Mouse (Mus musculus) limb, embryonic 13.5 days (tissue): ENCODE measurements around the gene Dusp10. TPM values are rescaled to one million over a fixed set of nuclear protein-coding genes. Genes with fewer than 3 reads are reported as not detected.

Experiments
- ATAC-seq: fragments of 200-750 bp; cut with Nextera tagmentation; 2 replicates; pipeline ENCODE4 v1.8.0; 2017; ENCODE audit warnings: low read depth, moderate number of reproducible peaks, moderate TSS enrichment; ENCODE audit not compliant: low FRiP score
- H3K27ac ChIP-seq: fragments of 300-500 bp; sonication (generic); 2 replicates; pipeline ENCODE4 v1.5.1; 2015; ENCODE audit warnings: inconsistent platforms, mild to moderate bottlenecking, moderate library complexity
- H3K27me3 ChIP-seq: fragments of 300-500 bp; sonication (generic); 2 replicates; pipeline ENCODE4 v1.6.1; 2015; ENCODE audit warnings: mild to moderate bottlenecking, inconsistent platforms
- H3K36me3 ChIP-seq: fragments of 300-500 bp; sonication (generic); 2 replicates; pipeline ENCODE4 v1.6.1; 2015; ENCODE audit warnings: inconsistent platforms, mild to moderate bottlenecking, moderate library complexity
- H3K4me1 ChIP-seq: fragments of 300-500 bp; sonication (generic); 2 replicates; pipeline ENCODE4 v1.6.1; 2015; ENCODE audit warnings: inconsistent platforms
- H3K4me2 ChIP-seq: fragments of 300-500 bp; sonication (generic); replicated peaks from 2 replicates; pipeline ENCODE4 v1.6.1; 2015; ENCODE audit warnings: inconsistent platforms, mild to moderate bottlenecking, moderate library complexity
- H3K4me3 ChIP-seq: fragments of 300-500 bp; sonication (generic); 2 replicates; pipeline ENCODE4 v1.5.1; 2015; ENCODE audit warnings: moderate library complexity, mild to moderate bottlenecking, inconsistent platforms
- H3K9ac ChIP-seq: fragments of 300-500 bp; sonication (generic); 2 replicates; pipeline ENCODE4 v1.6.1; 2015; ENCODE audit warnings: mild to moderate bottlenecking, inconsistent platforms
- H3K9me3 ChIP-seq: fragments of 300-500 bp; sonication (generic); 2 replicates; pipeline ENCODE4 v1.6.1; 2016; ENCODE audit warnings: inconsistent platforms
- WGBS: fragments of 180-500 bp; shearing (Covaris S2); methylation state at CpG from one replicate; pipeline ENCODE4 v1.1.7; 2015; 5-methylcytosine and 5-hydroxymethylcytosine counted together
- polyA plus RNA-seq: library from polyadenylated mRNA; unstranded; fragments of >200 nt; fragmentation: Nextera tagmentation; extraction: Ambion mirVana; gene quantifications from 2 replicates; pipeline ENCODE4 v1.2.1, GENCODE M21; 2015

The Dusp10 gene
- polyA plus RNA-seq, 1 experiment from 2014 or later, result 13.4 TPM

DNA sequence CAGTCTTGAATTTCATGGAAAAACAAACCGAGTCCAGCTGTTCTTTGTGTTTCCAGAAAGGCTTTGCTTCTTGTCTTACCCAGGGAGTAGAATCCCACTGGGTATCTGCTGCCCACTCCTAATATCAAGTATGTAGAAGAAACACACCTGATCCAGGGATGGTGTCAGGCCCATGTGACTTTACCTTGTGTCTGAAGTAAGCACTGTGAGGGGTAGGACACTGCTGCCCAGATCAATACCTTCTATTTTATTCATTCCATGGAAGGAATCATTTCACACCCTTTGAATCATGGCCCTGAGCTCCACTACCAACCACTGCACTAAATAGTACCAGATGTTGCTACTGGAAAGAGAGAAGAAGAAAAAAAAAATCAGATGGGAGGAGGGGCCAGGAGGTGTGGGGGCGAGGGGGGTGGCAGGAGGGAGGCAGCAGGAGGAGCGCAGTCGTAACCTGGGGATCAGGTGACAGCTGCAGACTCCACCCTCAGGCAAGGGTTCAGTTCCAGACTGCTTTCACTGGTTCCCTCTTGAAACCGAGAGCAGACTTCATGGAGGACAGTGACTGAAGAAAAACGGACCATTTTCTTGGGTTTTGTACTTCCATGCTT is 33.1 kb downstream of the Dusp10 start:
- no peak overlapping the region for H3K9ac ChIP-seq
- WGBS, result 9% methylated on average over 6 of the region's 6 CpGs
- H3K27me3 ChIP-seq, result no peaks in the 10 kb centered on the region
- no peaks in the 10 kb centered on the region for H3K9me3 ChIP-seq
- ATAC-seq, result peak; percentile 67; the same call in 1 of the 2 replicates
- no peak overlapping the region for H3K4me3 ChIP-seq
- H3K36me3 ChIP-seq, result no peaks in the 10 kb centered on the region
- no peak overlapping the region; the same call in 1 of the 2 replicates for H3K27ac ChIP-seq
- 0 out of 2 replicates have a peak overlapping the region, but pooled peaks have one; percentile 9 for H3K4me2 ChIP-seq
- peaks cover 36% of the 10 kb centered on the region for H3K4me1 ChIP-seq

DNA sequence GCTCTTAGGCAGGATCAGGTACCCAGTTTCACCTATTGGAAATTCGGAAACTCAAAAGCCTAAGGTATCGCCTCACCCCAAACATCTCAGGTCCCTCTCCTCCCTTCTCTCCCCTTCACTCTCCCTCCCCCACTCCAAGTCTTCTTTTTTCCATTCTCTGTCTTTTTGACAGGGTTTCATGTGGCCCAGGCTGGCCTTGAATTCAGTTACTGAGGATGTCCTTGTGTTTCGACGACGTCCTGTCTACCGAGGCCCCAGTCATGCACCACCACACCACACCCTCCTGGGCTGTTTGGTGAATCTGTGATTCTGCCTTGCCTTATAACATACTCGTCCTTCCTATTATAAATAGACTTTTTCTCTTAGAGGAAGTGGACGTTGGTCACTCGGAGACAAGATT is 34.7 kb downstream of the Dusp10 start:
- Histone ChIP-seq H3K9me3 (no peaks in the 10 kb centered on the region), H3K4me2 (no peak overlapping the region), H3K27ac (no peak overlapping the region), H3K9ac (no peak overlapping the region), H3K4me3 (no peak overlapping the region), H3K27me3 (no peaks in the 10 kb centered on the region), H3K36me3 (no peaks in the 10 kb centered on the region), H3K4me1 (peaks cover 29% of the 10 kb centered on the region)
- no peak for ATAC-seq
- WGBS, result 88% methylated on average over 9 of the region's 9 CpGs

DNA sequence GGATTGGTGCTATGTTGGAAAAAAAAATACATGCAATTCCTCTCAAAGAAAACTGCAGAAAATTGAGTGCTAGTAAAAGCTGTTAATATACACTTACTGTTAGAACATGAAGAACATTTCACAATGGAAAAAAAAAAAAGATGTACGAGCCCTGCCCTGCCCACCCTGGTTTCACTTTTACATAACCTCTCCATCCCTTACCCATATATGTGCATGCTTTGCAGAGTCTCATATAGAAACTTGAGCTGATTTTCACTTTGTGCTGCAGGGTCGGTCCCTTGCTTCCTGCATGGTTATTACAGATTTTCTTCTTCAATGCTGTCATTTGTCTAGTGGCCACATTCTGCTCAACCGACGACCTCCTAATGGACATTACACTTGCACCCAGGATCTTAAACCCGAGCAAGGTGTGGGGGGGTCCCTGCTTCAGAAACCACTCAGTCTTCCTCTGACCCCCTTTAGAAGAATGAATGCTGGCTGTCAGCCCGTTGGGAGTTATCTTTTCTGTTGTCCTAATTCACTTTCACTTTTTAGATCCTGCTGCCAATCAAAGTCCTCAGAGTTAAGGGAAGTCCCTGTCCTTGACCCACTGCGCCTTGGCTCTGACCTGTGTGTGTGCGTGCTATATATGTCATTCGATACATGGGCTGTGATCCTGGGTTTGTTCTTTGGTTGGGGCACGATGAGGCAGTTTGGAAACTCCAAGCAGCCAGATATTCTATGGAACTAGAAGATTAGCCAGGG is 35.7 kb downstream of the Dusp10 start:
- Histone ChIP-seq H3K9me3 (no peaks in the 10 kb centered on the region), H3K36me3 (no peaks in the 10 kb centered on the region), H3K4me1 (peaks cover 28% of the 10 kb centered on the region), H3K9ac (no peak overlapping the region), H3K27ac (no peak overlapping the region), H3K4me2 (no peak overlapping the region), H3K4me3 (no peak overlapping the region), H3K27me3 (no peaks in the 10 kb centered on the region)
- 65% methylated on average over 10 of the region's 10 CpGs for WGBS
- ATAC-seq, result no peak

DNA sequence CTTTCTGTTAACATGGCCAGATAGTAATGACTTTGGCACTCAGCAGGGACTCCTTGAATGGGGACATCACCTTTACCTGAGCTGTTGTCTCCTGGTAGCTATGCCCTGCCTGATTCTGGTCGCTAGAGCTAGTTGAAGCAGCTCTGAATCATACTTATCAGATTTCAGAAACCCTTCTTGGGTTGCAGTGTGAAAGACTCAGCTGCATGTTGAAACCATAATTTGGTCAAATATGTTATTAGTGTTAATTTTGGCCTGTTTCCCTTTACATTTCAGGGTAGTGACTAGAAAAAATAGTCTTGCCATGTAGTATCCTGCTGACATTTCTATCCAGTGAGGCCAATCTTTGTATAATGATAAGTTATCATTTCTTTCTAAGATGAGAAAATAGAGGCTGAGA is 38.2 kb downstream of the Dusp10 start:
- no peak for ATAC-seq
- no peak overlapping the region for H3K4me2 ChIP-seq
- no peaks in the 10 kb centered on the region for H3K36me3 ChIP-seq
- no peaks in the 10 kb centered on the region for H3K27me3 ChIP-seq
- H3K27ac ChIP-seq, result no peak overlapping the region
- WGBS, result 53% methylated on average over 1 of the region's 1 CpGs
- no peak overlapping the region for H3K4me3 ChIP-seq
- no peaks in the 10 kb centered on the region for H3K9me3 ChIP-seq
- peaks cover 18% of the 10 kb centered on the region for H3K4me1 ChIP-seq
- no peak overlapping the region for H3K9ac ChIP-seq

DNA sequence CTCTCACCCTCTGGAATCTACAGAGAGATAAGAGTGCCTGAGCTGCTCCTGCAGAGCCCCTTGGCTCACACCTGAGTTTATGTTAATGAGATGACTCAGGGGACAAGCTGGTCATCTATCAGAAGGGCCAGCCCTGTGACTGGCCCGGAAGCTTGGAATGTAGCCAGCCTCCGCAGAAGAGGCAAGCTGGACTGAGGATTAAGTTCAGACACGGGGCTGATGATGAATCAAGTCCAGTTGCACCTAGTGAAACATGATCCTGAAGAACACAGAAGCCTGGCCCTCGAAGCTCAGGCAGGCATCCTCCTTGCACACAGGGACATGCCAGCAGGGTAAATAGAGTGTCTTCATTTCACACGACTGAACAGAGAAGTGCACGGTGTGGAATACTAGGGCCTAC is 38.7 kb downstream of the Dusp10 start:
- ATAC-seq, result no peak
- H3K36me3 ChIP-seq, result no peaks in the 10 kb centered on the region
- WGBS, result 15% methylated on average over 6 of the region's 6 CpGs
- H3K4me2 ChIP-seq, result no peak overlapping the region
- peaks cover 13% of the 10 kb centered on the region for H3K4me1 ChIP-seq
- H3K27ac ChIP-seq, result no peak overlapping the region
- no peak overlapping the region for H3K4me3 ChIP-seq
- H3K9me3 ChIP-seq, result no peaks in the 10 kb centered on the region
- H3K27me3 ChIP-seq, result no peaks in the 10 kb centered on the region
- H3K9ac ChIP-seq, result no peak overlapping the region

DNA sequence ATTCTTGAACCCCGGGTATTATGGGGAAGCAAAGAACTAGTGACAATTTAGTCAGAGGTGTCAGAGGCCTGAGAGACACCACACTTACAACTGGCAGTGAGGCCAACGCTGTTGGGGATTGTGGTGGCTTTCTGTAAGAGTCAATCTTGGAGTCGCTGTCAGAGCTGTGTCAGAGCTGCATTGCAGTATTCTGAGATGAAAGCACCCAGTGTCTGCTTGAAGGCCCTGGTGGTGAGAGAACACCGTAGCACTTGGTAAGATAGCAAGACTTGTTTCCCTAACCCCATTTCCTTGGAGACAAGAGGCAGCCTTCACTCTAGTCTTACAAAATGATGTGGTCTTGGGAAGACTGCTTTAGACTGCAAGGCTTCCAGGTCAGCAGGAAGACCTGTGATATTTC is 39.2 kb downstream of the Dusp10 start:
- Histone ChIP-seq H3K4me1 (peaks cover 12% of the 10 kb centered on the region), H3K27ac (no peak overlapping the region), H3K36me3 (no peaks in the 10 kb centered on the region), H3K27me3 (no peaks in the 10 kb centered on the region), H3K9me3 (no peaks in the 10 kb centered on the region), H3K9ac (no peak overlapping the region), H3K4me3 (no peak overlapping the region), H3K4me2 (no peak overlapping the region)
- WGBS, result 64% methylated on average over 4 of the region's 4 CpGs
- no peak for ATAC-seq

DNA sequence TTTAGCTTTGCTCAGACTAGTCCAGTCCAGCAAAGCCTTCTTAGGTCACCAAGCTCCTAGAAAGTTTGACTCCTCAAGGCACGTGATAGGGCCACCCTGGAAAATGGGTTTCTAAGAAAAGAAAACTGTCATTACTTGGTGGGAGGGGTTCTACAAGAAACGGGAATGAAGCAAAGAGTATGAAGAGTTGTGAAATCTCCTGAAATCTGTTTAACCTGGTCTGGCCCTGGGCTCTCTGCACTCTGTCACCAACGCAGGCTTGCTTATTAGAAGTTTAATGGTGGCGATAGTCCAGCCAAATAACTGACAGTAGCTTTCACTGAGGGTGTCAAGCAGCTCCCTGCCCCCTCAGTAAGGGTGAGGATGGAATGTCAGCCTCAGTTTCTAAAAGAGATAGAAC is 40.0 kb downstream of the Dusp10 start:
- peaks cover 12% of the 10 kb centered on the region for H3K4me1 ChIP-seq
- ATAC-seq, result no peak
- no peaks in the 10 kb centered on the region for H3K9me3 ChIP-seq
- no peak overlapping the region for H3K9ac ChIP-seq
- H3K4me2 ChIP-seq, result no peak overlapping the region
- WGBS, result 73% methylated on average over 4 of the region's 4 CpGs
- H3K36me3 ChIP-seq, result no peaks in the 10 kb centered on the region
- no peak overlapping the region for H3K27ac ChIP-seq
- no peak overlapping the region for H3K4me3 ChIP-seq
- no peaks in the 10 kb centered on the region for H3K27me3 ChIP-seq

DNA sequence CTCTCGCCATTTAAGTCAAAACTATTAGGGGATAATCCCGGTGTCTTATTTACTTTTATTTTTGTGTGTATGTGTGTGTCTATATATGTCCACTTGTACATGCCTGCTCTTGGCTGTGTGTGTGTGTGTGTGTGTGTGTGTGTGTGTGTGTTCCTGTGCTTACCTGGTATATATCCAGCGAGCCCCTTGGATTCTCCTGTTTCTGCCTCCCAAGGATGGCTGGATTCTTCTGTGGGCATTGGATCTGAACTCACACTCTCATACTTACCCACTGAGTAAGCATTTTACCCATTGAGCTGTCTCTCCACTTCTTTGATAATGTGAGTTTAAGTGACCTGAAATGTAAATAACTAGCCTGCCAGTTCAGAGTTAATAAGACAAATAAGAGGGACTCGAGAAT is 40.6 kb downstream of the Dusp10 start:
- H3K4me1 ChIP-seq, result peaks cover 12% of the 10 kb centered on the region
- no peak overlapping the region for H3K4me2 ChIP-seq
- no peak for ATAC-seq
- H3K4me3 ChIP-seq, result no peak overlapping the region
- H3K9ac ChIP-seq, result no peak overlapping the region
- no peaks in the 10 kb centered on the region for H3K36me3 ChIP-seq
- H3K27me3 ChIP-seq, result no peaks in the 10 kb centered on the region
- H3K27ac ChIP-seq, result no peak overlapping the region
- no peaks in the 10 kb centered on the region for H3K9me3 ChIP-seq
- WGBS, result 82% methylated on average over 4 of the region's 4 CpGs

DNA sequence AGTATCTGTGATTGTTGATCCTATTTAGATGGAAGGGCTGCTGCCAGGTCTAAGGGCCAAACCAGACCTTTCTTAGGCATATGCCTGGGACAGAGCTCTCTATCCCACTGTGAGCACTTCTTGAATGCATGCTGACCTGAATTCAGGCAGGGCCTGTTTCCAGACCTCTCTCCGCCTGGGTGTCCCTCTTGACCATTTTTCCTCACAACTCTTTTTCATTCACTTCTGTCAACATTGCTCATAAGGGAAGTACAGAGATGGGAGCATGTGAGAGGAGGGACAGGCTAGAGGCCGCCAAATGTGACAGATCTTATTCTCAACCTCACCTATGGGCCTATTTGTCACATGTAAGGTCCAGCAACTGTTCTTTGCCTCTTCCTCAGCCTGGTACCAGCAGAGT is 41.1 kb downstream of the Dusp10 start:
- no peak for ATAC-seq
- WGBS, result 89% methylated on average over 2 of the region's 2 CpGs

DNA sequence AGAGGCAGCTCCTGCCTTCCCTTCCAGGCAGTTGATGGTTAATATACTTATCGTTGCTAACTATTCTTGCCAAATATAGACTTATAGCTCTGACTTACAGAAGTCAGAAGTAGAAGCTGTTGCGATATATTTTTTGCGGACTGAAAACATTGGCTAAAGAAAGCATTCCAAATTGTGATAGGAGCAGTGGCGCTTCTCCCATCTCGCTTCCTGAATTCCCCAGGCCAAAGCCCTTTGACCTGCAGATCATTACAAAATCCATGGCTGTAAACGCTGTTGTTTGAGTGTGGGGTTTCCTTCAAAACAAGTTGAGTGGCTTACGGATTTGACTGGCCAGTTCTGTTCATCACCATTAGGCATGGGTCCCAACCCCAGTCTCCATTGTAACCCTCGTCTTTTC is 45.1 kb downstream of the Dusp10 start:
- H3K4me3 ChIP-seq, result no peak overlapping the region
- WGBS, result 80% methylated on average over 8 of the region's 8 CpGs
- no peak for ATAC-seq
- H3K9ac ChIP-seq, result no peak overlapping the region
- H3K27me3 ChIP-seq, result no peaks in the 10 kb centered on the region
- H3K9me3 ChIP-seq, result no peaks in the 10 kb centered on the region
- H3K27ac ChIP-seq, result no peak overlapping the region
- H3K4me2 ChIP-seq, result no peak overlapping the region
- H3K4me1 ChIP-seq, result no peaks in the 10 kb centered on the region
- no peaks in the 10 kb centered on the region for H3K36me3 ChIP-seq

More for the DNA sequence above, 41.1 kb downstream of the Dusp10 start:
- no peaks in the 10 kb centered on the region for H3K9me3 ChIP-seq
- no peaks in the 10 kb centered on the region for H3K36me3 ChIP-seq
- H3K27me3 ChIP-seq, result no peaks in the 10 kb centered on the region
- H3K27ac ChIP-seq, result no peak overlapping the region
- H3K4me1 ChIP-seq, result peaks cover 12% of the 10 kb centered on the region
- no peak overlapping the region for H3K4me2 ChIP-seq
- no peak overlapping the region for H3K9ac ChIP-seq
- no peak overlapping the region for H3K4me3 ChIP-seq

DNA sequence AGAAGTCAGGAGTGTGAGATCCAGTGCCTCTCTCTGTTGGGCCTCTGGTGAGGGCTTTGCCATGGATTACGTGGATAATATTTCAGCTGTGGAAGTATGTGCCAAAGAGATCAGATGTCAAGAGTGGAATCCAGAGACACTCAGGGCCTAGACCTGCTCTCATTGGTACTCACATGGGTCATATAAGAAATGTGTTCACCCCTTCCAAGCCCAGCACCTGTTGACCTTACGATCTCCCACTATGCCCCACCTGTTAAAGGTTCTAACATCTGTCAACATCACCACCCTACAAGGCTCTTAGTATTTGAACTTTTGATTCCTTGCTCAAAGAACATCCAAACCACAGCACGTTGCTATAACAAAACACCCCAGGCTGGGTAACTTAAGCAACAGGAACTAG is 46.7 kb downstream of the Dusp10 start:
- ATAC-seq, result peak; percentile 40; the same call in 1 of the 2 replicates

DNA sequence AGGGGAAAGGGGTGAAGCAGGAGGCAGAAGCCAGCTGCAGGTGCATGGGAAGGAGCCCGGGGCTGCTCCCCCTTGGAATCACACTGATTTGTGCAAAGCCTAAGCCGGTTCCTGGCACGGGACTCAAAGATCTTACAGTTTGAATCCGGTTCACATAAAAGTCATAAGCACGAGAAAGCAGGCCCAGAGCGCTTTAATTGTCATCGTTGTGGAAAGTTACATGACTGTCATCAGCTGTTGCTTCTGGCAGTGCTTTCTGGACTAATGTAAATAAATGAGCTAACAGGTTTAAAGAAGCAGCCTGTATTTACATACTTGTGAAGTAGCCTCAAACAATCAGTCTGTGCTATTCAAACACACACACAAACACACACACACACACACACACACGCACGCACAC is 47.3 kb downstream of the Dusp10 start:
- no peak for ATAC-seq
- no peak overlapping the region for H3K9ac ChIP-seq
- H3K36me3 ChIP-seq, result no peaks in the 10 kb centered on the region

More for the DNA sequence above, 46.7 kb downstream of the Dusp10 start:
- Histone ChIP-seq H3K4me3 (no peak overlapping the region), H3K4me2 (no peak overlapping the region), H3K27me3 (no peaks in the 10 kb centered on the region), H3K27ac (no peak overlapping the region), H3K9ac (no peak overlapping the region), H3K36me3 (no peaks in the 10 kb centered on the region), H3K4me1 (no peaks in the 10 kb centered on the region), H3K9me3 (no peaks in the 10 kb centered on the region)
- 76% methylated on average over 3 of the region's 3 CpGs for WGBS

More for the DNA sequence above, 47.3 kb downstream of the Dusp10 start:
- Histone ChIP-seq H3K27ac (no peak overlapping the region), H3K4me3 (no peak overlapping the region), H3K27me3 (no peaks in the 10 kb centered on the region), H3K4me1 (no peaks in the 10 kb centered on the region), H3K4me2 (no peak overlapping the region), H3K9me3 (no peaks in the 10 kb centered on the region)
- 70% methylated on average over 9 of the region's 9 CpGs for WGBS
